Mouse (Mus musculus): Measurements from ENCODE around the gene Ddx1. TPM values are rescaled to one million over a fixed set of nuclear protein-coding genes. Genes with fewer than 3 reads are reported as not detected.

The Ddx1 gene
- polyA plus RNA-seq, 1 experiment, result 43.2 TPM

DNA sequence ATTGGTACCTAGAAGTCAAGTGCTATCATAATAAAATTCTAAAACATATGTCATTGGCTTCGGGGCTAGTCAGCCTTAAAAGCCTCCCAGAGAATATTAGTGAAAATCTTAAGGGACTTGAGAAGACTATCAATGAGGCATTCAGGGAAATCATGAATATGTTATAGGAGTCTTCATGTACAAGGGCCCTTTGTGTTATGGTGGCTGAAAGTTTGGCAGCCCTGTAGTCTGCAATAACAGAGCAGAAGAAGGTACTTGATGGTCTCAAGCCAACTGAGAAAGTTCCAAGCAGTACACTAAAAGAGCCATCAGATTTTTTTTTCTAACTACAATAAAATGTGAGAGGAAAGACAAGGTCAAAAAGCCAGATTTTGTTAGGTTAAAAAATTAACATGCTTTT is 80.9 kb downstream of the Ddx1 start:
- Histone ChIP-seq H3K4me2 (ENCODE audit: low read depth) (no peak overlapping the region), H3K36me3 (ENCODE audit: control insufficient read depth, insufficient read depth) (no peaks in the 10 kb centered on the region), H3K27me3 (ENCODE audit: control insufficient read depth, insufficient read depth, insufficient read length) (no peaks in the 10 kb centered on the region), H3K4me3 (no peak overlapping the region), H3K79me2 (ENCODE audit: control insufficient read depth, insufficient read depth) (no peaks in the 10 kb centered on the region), H3ac (ENCODE audit: control insufficient read depth, insufficient read length) (no peak overlapping the region)
- TF ChIP-seq TCF12 (IDR thresholded peaks at IDR 0.05; ENCODE audit: insufficient read depth, poor library complexity, severe bottlenecking), result no peak
- no peak for TF ChIP-seq SRF (IDR thresholded peaks at IDR 0.05; ENCODE audit: control insufficient read depth, insufficient read length, low read depth)

GRCm38 (mm10) chr12:13167116-13167515 is 81.9 kb downstream of the Ddx1 start:
- Histone ChIP-seq H3K79me2 (ENCODE audit: control insufficient read depth, insufficient read depth) (no peaks in the 10 kb centered on the region), H3K36me3 (ENCODE audit: control insufficient read depth, insufficient read depth) (no peaks in the 10 kb centered on the region), H3K27me3 (ENCODE audit: control insufficient read depth, insufficient read depth, insufficient read length) (no peaks in the 10 kb centered on the region), H3ac (ENCODE audit: control insufficient read depth, insufficient read length) (no peak overlapping the region), H3K4me2 (ENCODE audit: low read depth) (no peak overlapping the region), H3K4me3 (no peak overlapping the region)
- TF ChIP-seq USF1 (IDR thresholded peaks at IDR 0.05; ENCODE audit: low read depth), result no peak
- no peak for TF ChIP-seq E2F4 (IDR thresholded peaks at IDR 0.05; ENCODE audit: insufficient read depth)

Other genes starting within 250 kb of the Ddx1 start
- gene Nbas, start 19.9 kb upstream of the Ddx1 start, polyA plus RNA-seq (2012; fragmentation: generic; extraction: Trizol), result 14.5 TPM